ENCODE assay signal across 8 mouse cellular contexts in the genomic region with DNA sequence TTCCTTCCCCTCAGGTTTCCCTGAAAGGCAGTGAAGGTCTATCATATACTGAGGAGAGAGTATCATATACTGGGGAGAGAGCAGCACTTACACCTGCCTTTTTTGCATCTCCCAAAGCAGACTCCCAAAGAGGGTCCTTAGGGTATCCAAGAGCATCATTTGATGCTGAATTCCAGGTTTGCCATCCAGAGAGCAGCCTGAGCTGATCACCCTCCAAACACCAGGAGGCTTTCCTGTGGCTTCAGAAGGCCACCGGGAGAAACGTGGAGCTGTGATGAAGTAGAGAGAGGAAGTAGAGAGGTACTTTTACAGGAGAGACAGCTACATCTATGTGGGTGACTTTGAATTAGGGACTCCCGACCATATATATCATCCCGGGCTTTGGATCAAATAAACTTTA. TPM values are rescaled to one million over a fixed set of nuclear protein-coding genes. Genes with fewer than 3 reads are reported as not detected.
DNase-seq lines count a peak whose midpoint lies in the region; ATAC-seq and TF ChIP-seq lines count a peak whose summit lies in the region.

No protein-coding gene starts in this region.

- no peak overlapping the region for H3K9ac ChIP-seq in lung, embryonic 16.5 days (ENCODE audit: low read length)
- H3K9ac ChIP-seq in forebrain, embryonic 12.5 days, result no peak overlapping the region
- H3K9ac ChIP-seq in limb, embryonic 14.5 days (ENCODE audit: low read depth, low read length, severe bottlenecking), result peak overlapping the region; percentile 75

- WGBS in lung, embryonic 16.5 days, result 22% methylated on average over 4 of the region's 4 CpGs
- 33% methylated on average over 4 of the region's 4 CpGs for whole genome bisulfite sequencing in forebrain, embryonic 12.5 days
- 20% methylated on average over 4 of the region's 4 CpGs for WGBS in limb, embryonic 14.5 days
- WGBS in olfactory bulb, adult 2 months, result 22% methylated on average over 4 of the region's 4 CpGs

- peak overlapping the region; percentile 98 for H3K4me2 ChIP-seq in lung, embryonic 16.5 days (ENCODE audit: low read depth, low read length)
- H3K4me2 ChIP-seq in forebrain, embryonic 12.5 days, result peak overlapping the region; percentile 99
- peak overlapping the region; percentile 99 for H3K4me2 ChIP-seq in limb, embryonic 14.5 days (replicated peaks; ENCODE audit: low read depth, low read length, severe bottlenecking)

- no peaks in the 10 kb centered on the region for H3K27me3 ChIP-seq in lung, embryonic 16.5 days (ENCODE audit: control insufficient read depth, insufficient read depth, low read depth, low read length)
- H3K27me3 ChIP-seq in forebrain, embryonic 12.5 days, result peaks cover 47% of the 10 kb centered on the region
- peaks cover 7% of the 10 kb centered on the region; the same call in 1 of the 2 replicates for H3K27me3 ChIP-seq in limb, embryonic 14.5 days (ENCODE audit: control insufficient read depth, insufficient read depth, low read length)

- no peak for ATAC-seq in lung, embryonic 16.5 days (ENCODE audit: low read depth)
- ATAC-seq in forebrain, embryonic 12.5 days (ENCODE audit: low FRiP score), result no peak
- no peak for ATAC-seq in limb, embryonic 14.5 days (ENCODE audit: low FRiP score, low read depth)

- peak overlapping the region; percentile 66 for H3K4me3 ChIP-seq in lung, embryonic 16.5 days (ENCODE audit: low read length)
- H3K4me3 ChIP-seq in forebrain, embryonic 12.5 days (replicated peaks), result peak overlapping the region; percentile 60
- H3K4me3 ChIP-seq in limb, embryonic 14.5 days (replicated peaks; ENCODE audit: low read length), result peak overlapping the region; percentile 92
- peak overlapping the region; percentile 34 for H3K4me3 ChIP-seq in olfactory bulb, adult 2 months (ENCODE audit: insufficient read depth, low read depth, low read length)

- H3K27ac ChIP-seq in lung, embryonic 16.5 days (ENCODE audit: low read length), result no peak overlapping the region
- no peak overlapping the region for H3K27ac ChIP-seq in forebrain, embryonic 12.5 days
- H3K27ac ChIP-seq in limb, embryonic 14.5 days (replicated peaks; ENCODE audit: low read depth, low read length), result no peak overlapping the region
- peak overlapping the region; percentile 89 for H3K27ac ChIP-seq in olfactory bulb, adult 2 months (ENCODE audit: insufficient read depth, low read depth, low read length)

- peaks cover 25% of the 10 kb centered on the region for H3K4me1 ChIP-seq in lung, embryonic 16.5 days (replicated peaks; ENCODE audit: control insufficient read depth, insufficient read depth, low read length)
- peaks cover 48% of the 10 kb centered on the region for H3K4me1 ChIP-seq in forebrain, embryonic 12.5 days
- H3K4me1 ChIP-seq in limb, embryonic 14.5 days (ENCODE audit: control insufficient read depth, insufficient read depth, low read length), result peaks cover 30% of the 10 kb centered on the region
- peaks cover 28% of the 10 kb centered on the region for H3K4me1 ChIP-seq in olfactory bulb, adult 2 months (ENCODE audit: control insufficient read depth, insufficient read depth, low read length)

- H3K9me3 ChIP-seq in lung, embryonic 16.5 days (ENCODE audit: control insufficient read depth, low read length), result no peaks in the 10 kb centered on the region
- no peaks in the 10 kb centered on the region for H3K9me3 ChIP-seq in forebrain, embryonic 12.5 days
- no peaks in the 10 kb centered on the region for H3K9me3 ChIP-seq in limb, embryonic 14.5 days (ENCODE audit: control insufficient read depth, low read length)

- H3K36me3 ChIP-seq in lung, embryonic 16.5 days (ENCODE audit: control insufficient read depth, insufficient read depth, low read length), result no peaks in the 10 kb centered on the region
- no peaks in the 10 kb centered on the region for H3K36me3 ChIP-seq in forebrain, embryonic 12.5 days (replicated peaks)
- no peaks in the 10 kb centered on the region for H3K36me3 ChIP-seq in limb, embryonic 14.5 days (ENCODE audit: control insufficient read depth, insufficient read depth, low read length)

- TF ChIP-seq POLR2A in limb, embryonic 14.5 days (IDR thresholded peaks at IDR 0.05; ENCODE audit: borderline replicate concordance, extremely low read depth, insufficient read depth, insufficient read length), result no peak
- TF ChIP-seq POLR2A in olfactory bulb, adult 2 months (IDR thresholded peaks at IDR 0.05; ENCODE audit: insufficient read depth, low read depth, low read length), result no peak

- no peak for TF ChIP-seq CTCF in olfactory bulb, adult 2 months (IDR thresholded peaks at IDR 0.05; ENCODE audit: insufficient read depth, low read depth, low read length)

- DNase-seq in lung, adult 18-20 months, result no peak
- DNase-seq in limb, embryonic 14.5 days (ENCODE audit: low spot score), result no peak
- no peak for DNase-seq in spleen, postnatal 14 days (ENCODE audit: low spot score in 2 of 2)
- DNase-seq in testis, postnatal 10 days (ENCODE audit: low spot score), result no peak
- no peak for DNase-seq in B cell, adult 2 months

RNA-seq across cellular contexts. Expression of a gene that starts 3.1 kb away (rescaled TPM):
- polyA plus RNA-seq in lung, embryonic 16.5 days (2015; fragmentation: Nextera tagmentation; extraction: Ambion mirVana), result 19.9 and 20.8 TPM in 2 replicates
- 27.3 and 28.8 TPM in 2 replicates for polyA plus RNA-seq in forebrain, embryonic 12.5 days (2016; fragmentation: Nextera tagmentation; extraction: Ambion mirVana)
- polyA plus RNA-seq in limb, embryonic 14.5 days (2012; rRNA removed), result 8.2 and 9.2 TPM in 2 replicates
- 26.8 and 29.5 TPM in 2 replicates for polyA plus RNA-seq in limb, embryonic 14.5 days (2014; fragmentation: Nextera tagmentation; extraction: Ambion mirVana)
- not detected in 2 replicates for polyA plus RNA-seq in olfactory bulb, adult 2 months (2012; ENCODE audit: insufficient read depth, insufficient read length, low replicate concordance, missing spikeins)

RNA-seq across cellular contexts. Expression of a gene that starts 48.3 kb away (rescaled TPM):
- polyA plus RNA-seq in lung, embryonic 16.5 days (2015; fragmentation: Nextera tagmentation; extraction: Ambion mirVana), result 44.6 TPM in 2 replicates
- polyA plus RNA-seq in forebrain, embryonic 12.5 days (2016; fragmentation: Nextera tagmentation; extraction: Ambion mirVana), result 38.9 and 42.7 TPM in 2 replicates
- polyA plus RNA-seq in limb, embryonic 14.5 days (2012; rRNA removed), result 34.0 and 38.9 TPM in 2 replicates
- polyA plus RNA-seq in limb, embryonic 14.5 days (2014; fragmentation: Nextera tagmentation; extraction: Ambion mirVana), result 33.5 and 33.8 TPM in 2 replicates
- not detected in 2 replicates for polyA plus RNA-seq in olfactory bulb, adult 2 months (2012; ENCODE audit: insufficient read depth, insufficient read length, low replicate concordance, missing spikeins)

Comparison
In these comparisons a context has a peak if more than half of its experiments do, and no peak if none do; other contexts are left out.
1. H3K4me3 ChIP-seq: peak in every context shown above with its lines; median percentile 92 in limb, embryonic 14.5 days; 66 in lung, embryonic 16.5 days; 60 in forebrain, embryonic 12.5 days; 34 in olfactory bulb, adult 2 months.